Mouse (Mus musculus): Measurements from ENCODE around the gene Pnkd. TPM values are rescaled to one million over a fixed set of nuclear protein-coding genes. Genes with fewer than 3 reads are reported as not detected.

Pnkd gene
- polyA plus RNA-seq, 1 experiment from 2014 or later = 108 TPM

GRCm38 (mm10) chr1:74383385-74383784 lies 98.7 kb downstream of the Pnkd start:
- 90% methylated on average over 13 of the region's 13 CpGs for WGBS

GRCm38 (mm10) chr1:74384525-74384924 lies 99.8 kb downstream of the Pnkd start:
- Histone ChIP-seq H3K27ac (replicated peaks) (no peak overlapping the region), H3K4me3 (no peak overlapping the region), H3K4me1 (peaks cover 21% of the 10 kb centered on the region), H3K9me3 (no peaks in the 10 kb centered on the region), H3K36me3 (replicated peaks) (no peaks in the 10 kb centered on the region), H3K27me3 (replicated peaks; ENCODE audit: low read depth, poor library complexity, severe bottlenecking) (peaks cover 15% of the 10 kb centered on the region)
- DNase-seq (ENCODE audit: low spot score) = no peak
- 88% methylated on average over 8 of the region's 8 CpGs for WGBS

More at GRCm38 (mm10) chr1:74383385-74383784, 98.7 kb downstream of the Pnkd start:
- DNase-seq (ENCODE audit: low spot score) = no peak
- Histone ChIP-seq H3K4me3 (no peak overlapping the region), H3K27ac (replicated peaks) (no peak overlapping the region), H3K9me3 (no peaks in the 10 kb centered on the region), H3K27me3 (replicated peaks; ENCODE audit: low read depth, poor library complexity, severe bottlenecking) (0 out of 2 replicates have a peak, but pooled peaks cover 3% of the 10 kb centered on the region), H3K4me1 (peaks cover 17% of the 10 kb centered on the region), H3K36me3 (replicated peaks) (no peaks in the 10 kb centered on the region)

- H3K4me1 ChIP-seq = peaks cover 27% of the 10 kb centered on the region
- DNase-seq (ENCODE audit: low spot score) = no peak
- no peaks in the 10 kb centered on the region for H3K36me3 ChIP-seq (replicated peaks)
- peaks cover 20% of the 10 kb centered on the region for H3K27me3 ChIP-seq (replicated peaks; ENCODE audit: low read depth, poor library complexity, severe bottlenecking)
- H3K9me3 ChIP-seq = no peaks in the 10 kb centered on the region
- whole genome bisulfite sequencing = 93% methylated on average over 10 of the region's 10 CpGs
- H3K4me3 ChIP-seq = 0 out of 2 replicates have a peak overlapping the region, but pooled peaks have one; percentile 18
- H3K27ac ChIP-seq (replicated peaks) = peak overlapping the region; percentile 12; the same call in 1 of the 2 replicates
These were observed 100.3 kb downstream of the Pnkd start for GRCm38 (mm10) chr1:74385064-74385463.

- no peaks in the 10 kb centered on the region for H3K36me3 ChIP-seq (replicated peaks)
- no peak for DNase-seq (ENCODE audit: low spot score)
- peak overlapping the region; percentile 12; the same call in 1 of the 2 replicates for H3K27ac ChIP-seq (replicated peaks)
- WGBS = 89% methylated on average over 8 of the region's 8 CpGs
- no peak overlapping the region for H3K4me3 ChIP-seq
- peaks cover 31% of the 10 kb centered on the region for H3K4me1 ChIP-seq
- H3K9me3 ChIP-seq = no peaks in the 10 kb centered on the region
- H3K27me3 ChIP-seq (replicated peaks; ENCODE audit: low read depth, poor library complexity, severe bottlenecking) = peaks cover 20% of the 10 kb centered on the region
These were observed 100.8 kb downstream of the Pnkd start for GRCm38 (mm10) chr1:74385531-74385930.

GRCm38 (mm10) chr1:74386363-74386713 lies 101.6 kb downstream of the Pnkd start:
- Histone ChIP-seq H3K4me1 (peaks cover 40% of the 10 kb centered on the region), H3K9me3 (no peaks in the 10 kb centered on the region), H3K36me3 (replicated peaks) (no peaks in the 10 kb centered on the region), H3K27me3 (replicated peaks; ENCODE audit: low read depth, poor library complexity, severe bottlenecking) (peaks cover 20% of the 10 kb centered on the region), H3K27ac (replicated peaks) (peak overlapping the region; percentile 95), H3K4me3 (peak overlapping the region; percentile 58)
- no peak for DNase-seq (ENCODE audit: low spot score)
- WGBS = 60% methylated on average over 8 of the region's 10 CpGs

GRCm38 (mm10) chr1:74386714-74387385 lies 102.1 kb downstream of the Pnkd start:
- peak; percentile 95 for DNase-seq (ENCODE audit: low spot score)
- peak overlapping the region; percentile 95 for H3K27ac ChIP-seq (replicated peaks)
- no peaks in the 10 kb centered on the region for H3K9me3 ChIP-seq
- H3K4me1 ChIP-seq = peaks cover 40% of the 10 kb centered on the region
- WGBS = under 1% methylated on average over 26 of the region's 26 CpGs
- no peaks in the 10 kb centered on the region for H3K36me3 ChIP-seq (replicated peaks)
- peaks cover 20% of the 10 kb centered on the region for H3K27me3 ChIP-seq (replicated peaks; ENCODE audit: low read depth, poor library complexity, severe bottlenecking)
- peak overlapping the region; percentile 58 for H3K4me3 ChIP-seq

GRCm38 (mm10) chr1:74387386-74387988 lies 102.8 kb downstream of the Pnkd start:
- H3K4me3 ChIP-seq = peak overlapping the region; percentile 58
- H3K4me1 ChIP-seq = peaks cover 46% of the 10 kb centered on the region
- no peaks in the 10 kb centered on the region for H3K9me3 ChIP-seq
- H3K27ac ChIP-seq (replicated peaks) = peak overlapping the region; percentile 95
- WGBS = 61% methylated on average over 15 of the region's 15 CpGs
- no peak for DNase-seq (ENCODE audit: low spot score)
- no peaks in the 10 kb centered on the region for H3K36me3 ChIP-seq (replicated peaks)
- peaks cover 20% of the 10 kb centered on the region for H3K27me3 ChIP-seq (replicated peaks; ENCODE audit: low read depth, poor library complexity, severe bottlenecking)

- H3K9me3 ChIP-seq = no peaks in the 10 kb centered on the region
- peaks cover 20% of the 10 kb centered on the region for H3K27me3 ChIP-seq (replicated peaks; ENCODE audit: low read depth, poor library complexity, severe bottlenecking)
- no peak for DNase-seq (ENCODE audit: low spot score)
- H3K27ac ChIP-seq (replicated peaks) = no peak overlapping the region
- H3K36me3 ChIP-seq (replicated peaks) = peaks cover 6% of the 10 kb centered on the region
- no peak overlapping the region for H3K4me3 ChIP-seq
- peaks cover 56% of the 10 kb centered on the region for H3K4me1 ChIP-seq
- 77% methylated on average over 7 of the region's 7 CpGs for WGBS
These were observed 103.7 kb downstream of the Pnkd start for GRCm38 (mm10) chr1:74388398-74388920.

GRCm38 (mm10) chr1:74389831-74390286 lies 105.1 kb downstream of the Pnkd start:
- Histone ChIP-seq H3K27ac (replicated peaks) (peak overlapping the region; percentile 75), H3K9me3 (no peaks in the 10 kb centered on the region), H3K36me3 (replicated peaks) (peaks cover 20% of the 10 kb centered on the region), H3K4me1 (peaks cover 62% of the 10 kb centered on the region), H3K27me3 (replicated peaks; ENCODE audit: low read depth, poor library complexity, severe bottlenecking) (peaks cover 20% of the 10 kb centered on the region), H3K4me3 (peak overlapping the region; percentile 78)
- WGBS = 4% methylated on average over 29 of the region's 29 CpGs
- peak; percentile 60 for DNase-seq (ENCODE audit: low spot score)

- Histone ChIP-seq H3K4me1 (peaks cover 63% of the 10 kb centered on the region), H3K36me3 (replicated peaks) (peaks cover 25% of the 10 kb centered on the region), H3K9me3 (no peaks in the 10 kb centered on the region), H3K4me3 (peak overlapping the region; percentile 78), H3K27me3 (replicated peaks; ENCODE audit: low read depth, poor library complexity, severe bottlenecking) (peaks cover 16% of the 10 kb centered on the region), H3K27ac (replicated peaks) (peak overlapping the region; percentile 75)
- DNase-seq (ENCODE audit: low spot score) = peak; percentile 74
- WGBS = 5% methylated on average over 21 of the region's 21 CpGs
These were observed 105.7 kb downstream of the Pnkd start for GRCm38 (mm10) chr1:74390287-74390906.

- H3K36me3 ChIP-seq (replicated peaks) = peaks cover 30% of the 10 kb centered on the region
- peaks cover 63% of the 10 kb centered on the region for H3K4me1 ChIP-seq
- 2% methylated on average over 50 of the region's 51 CpGs for WGBS
- H3K27me3 ChIP-seq (replicated peaks; ENCODE audit: low read depth, poor library complexity, severe bottlenecking) = peaks cover 16% of the 10 kb centered on the region
- peak; percentile 97 for DNase-seq (ENCODE audit: low spot score)
- H3K9me3 ChIP-seq = no peaks in the 10 kb centered on the region
- peak within 1 kb of the TSS; percentile 78 for H3K4me3 ChIP-seq
- peak within 1 kb of the TSS; percentile 99 for H3K27ac ChIP-seq (replicated peaks)
These were observed 106.4 kb downstream of the Pnkd start, which contains the start of gene Ctdsp1 for GRCm38 (mm10) chr1:74390924-74391748. Gene Ctdsp1, plus strand, starts transcription at chr1:74391509.
